Mouse (Mus musculus) ES-CJ7 (cell line): ENCODE measurements around the gene Camk1g.
A peak's percentile ranks its signal among the peaks of the same experiment; 100 is the strongest.

Source experiments
- DNase-seq: peaks from one replicate; pipeline ENCODE4 v3.0.0; 2011; ENCODE audit warnings: low read depth, low spot score

Gene Camk1g

GRCm38 (mm10) chr1:193334546-193334945 lies 35.6 kb downstream of the Camk1g start:
- DNase-seq: no peak

GRCm38 (mm10) chr1:193333776-193334175 lies 36.3 kb downstream of the Camk1g start:
- no peak for DNase-seq

- DNase-seq: no peak
These were observed 37.4 kb downstream of the Camk1g start for GRCm38 (mm10) chr1:193332671-193333070.

- no peak for DNase-seq
These were observed 38.1 kb downstream of the Camk1g start for GRCm38 (mm10) chr1:193332018-193332417.

GRCm38 (mm10) chr1:193330626-193331025 lies 39.5 kb downstream of the Camk1g start:
- no peak for DNase-seq

GRCm38 (mm10) chr1:193330172-193330571 lies 39.9 kb downstream of the Camk1g start:
- DNase-seq: peak; percentile 42

GRCm38 (mm10) chr1:193329557-193329956 lies 40.5 kb downstream of the Camk1g start:
- DNase-seq: no peak

- no peak for DNase-seq
These were observed 42.4 kb downstream of the Camk1g start for GRCm38 (mm10) chr1:193327686-193328085.

GRCm38 (mm10) chr1:193327216-193327615 lies 42.9 kb downstream of the Camk1g start:
- no peak for DNase-seq

- DNase-seq: no peak
These were observed 43.5 kb downstream of the Camk1g start for GRCm38 (mm10) chr1:193326456-193327145.

GRCm38 (mm10) chr1:193325891-193326290 lies 44.2 kb downstream of the Camk1g start:
- DNase-seq: no peak

- DNase-seq: peak; percentile 50
These were observed 45.9 kb downstream of the Camk1g start for GRCm38 (mm10) chr1:193324224-193324623.

- no peak for DNase-seq
These were observed 46.4 kb downstream of the Camk1g start for GRCm38 (mm10) chr1:193323686-193324085.

- DNase-seq: no peak
These were observed 49.7 kb downstream of the Camk1g start for GRCm38 (mm10) chr1:193320398-193320797.

- DNase-seq: no peak
These were observed 50.4 kb downstream of the Camk1g start for GRCm38 (mm10) chr1:193319721-193320120.

- peak; percentile 11 for DNase-seq
These were observed 52.9 kb downstream of the Camk1g start for GRCm38 (mm10) chr1:193317159-193317559.

- no peak for DNase-seq
These were observed 53.7 kb downstream of the Camk1g start for GRCm38 (mm10) chr1:193316358-193316750.

GRCm38 (mm10) chr1:193315705-193316357 lies 54.3 kb downstream of the Camk1g start:
- DNase-seq: no peak

- DNase-seq: no peak
These were observed 58.5 kb downstream of the Camk1g start for GRCm38 (mm10) chr1:193311596-193311995.

- DNase-seq: no peak
These were observed 59.5 kb downstream of the Camk1g start for GRCm38 (mm10) chr1:193310519-193311085.

GRCm38 (mm10) chr1:193309785-193310518 lies 60.1 kb downstream of the Camk1g start:
- DNase-seq: no peak

- DNase-seq: no peak
These were observed 63.3 kb downstream of the Camk1g start for GRCm38 (mm10) chr1:193306832-193307231.
